Mouse (Mus musculus): ENCODE results near the gene H2-DMb2. TPM values are rescaled to one million over a fixed set of nuclear protein-coding genes. Genes with fewer than 3 reads are reported as not detected.

H2-DMb2 gene
- total RNA-seq, 2 experiments from 2014 or later, result 8.9 to 12.4 TPM

DNA sequence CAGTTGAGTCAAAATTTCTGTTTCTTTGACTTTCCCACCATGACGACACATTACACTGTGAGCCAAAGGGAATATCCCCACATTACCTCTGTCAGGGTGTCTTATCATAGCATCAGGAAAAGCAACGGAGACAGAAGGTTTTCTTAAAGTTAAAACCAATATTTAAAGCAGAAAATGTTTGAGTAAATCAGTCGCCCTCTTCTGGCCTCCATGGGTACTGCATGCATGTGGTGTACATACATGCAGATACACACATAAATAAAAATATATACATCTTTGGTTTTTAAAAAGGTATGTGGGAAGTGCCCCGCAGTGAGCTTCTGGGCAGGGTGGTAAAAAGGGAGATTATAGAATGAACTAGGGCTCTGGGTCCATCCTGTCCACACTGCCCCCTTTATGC is 34.1 kb downstream of the H2-DMb2 start:
- ATAC-seq (ENCODE audit: poor library complexity, severe bottlenecking), result no peak

DNA sequence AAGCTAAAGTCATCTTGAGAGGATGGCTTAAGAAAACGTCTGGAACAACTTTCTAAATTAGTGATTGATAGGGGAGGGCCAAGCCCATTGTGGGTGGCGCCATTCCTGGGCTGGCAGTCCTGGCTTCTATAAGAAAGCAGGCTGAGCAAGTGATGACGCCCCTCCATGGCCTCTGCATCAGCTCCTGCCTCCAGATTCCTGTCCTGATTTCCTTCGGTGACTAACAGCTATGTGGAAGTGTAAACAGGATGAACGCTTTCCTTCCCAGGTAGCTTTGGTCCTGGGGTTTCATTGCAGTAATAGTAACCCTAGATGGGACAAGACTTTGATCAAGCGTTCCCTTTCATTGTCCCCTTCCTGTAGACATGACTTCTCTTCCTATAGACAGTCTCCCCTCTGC is 35.9 kb downstream of the H2-DMb2 start:
- no peak for ATAC-seq (ENCODE audit: poor library complexity, severe bottlenecking)

DNA sequence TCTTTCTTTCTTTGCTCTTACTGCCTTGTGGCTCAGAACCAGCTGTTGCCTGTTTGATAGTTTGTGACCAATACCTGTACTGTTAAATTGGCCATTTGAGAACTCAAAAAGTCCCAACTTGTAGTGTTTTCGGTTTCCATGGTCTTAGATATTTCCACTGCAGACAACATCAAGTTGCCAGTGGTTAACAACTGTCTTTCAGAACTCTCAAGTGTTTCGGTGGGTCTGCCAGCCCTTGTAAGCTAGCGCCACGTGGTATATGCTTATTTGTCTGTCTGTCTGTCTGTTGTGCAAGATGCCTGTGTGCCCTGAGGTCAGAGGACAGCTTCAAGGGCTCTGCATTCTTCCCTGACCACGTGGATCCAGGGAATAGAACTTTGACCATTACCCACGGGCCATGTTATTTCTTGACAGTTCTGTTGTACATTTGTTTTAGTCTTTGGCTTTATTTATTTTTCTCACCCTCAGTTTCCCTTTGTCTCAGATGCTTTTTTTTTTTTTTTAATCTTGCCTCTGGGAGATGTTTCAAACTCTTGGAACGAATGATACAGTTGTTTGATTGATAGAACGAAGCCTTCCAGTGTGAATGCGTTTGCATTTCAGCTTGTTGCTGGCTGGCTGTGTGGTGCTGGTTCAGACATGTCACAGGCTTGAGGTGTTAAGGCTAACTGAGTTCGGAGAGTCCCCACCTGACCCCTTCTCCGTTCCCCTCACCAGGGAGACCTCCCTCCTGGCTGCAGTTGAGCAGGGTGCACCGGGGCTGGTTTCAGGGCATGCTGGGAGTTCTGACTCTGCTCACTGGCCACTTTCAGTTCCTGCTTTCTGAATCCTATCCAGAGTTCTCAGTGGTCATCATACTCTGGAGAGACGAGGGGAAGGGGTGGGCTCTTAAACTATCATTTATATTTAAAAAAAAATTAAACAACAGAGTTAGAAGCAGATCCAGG is 37.1 kb downstream of the H2-DMb2 start:
- peak; percentile 51; the same call in 1 of the 2 replicates for ATAC-seq (ENCODE audit: poor library complexity, severe bottlenecking)

DNA sequence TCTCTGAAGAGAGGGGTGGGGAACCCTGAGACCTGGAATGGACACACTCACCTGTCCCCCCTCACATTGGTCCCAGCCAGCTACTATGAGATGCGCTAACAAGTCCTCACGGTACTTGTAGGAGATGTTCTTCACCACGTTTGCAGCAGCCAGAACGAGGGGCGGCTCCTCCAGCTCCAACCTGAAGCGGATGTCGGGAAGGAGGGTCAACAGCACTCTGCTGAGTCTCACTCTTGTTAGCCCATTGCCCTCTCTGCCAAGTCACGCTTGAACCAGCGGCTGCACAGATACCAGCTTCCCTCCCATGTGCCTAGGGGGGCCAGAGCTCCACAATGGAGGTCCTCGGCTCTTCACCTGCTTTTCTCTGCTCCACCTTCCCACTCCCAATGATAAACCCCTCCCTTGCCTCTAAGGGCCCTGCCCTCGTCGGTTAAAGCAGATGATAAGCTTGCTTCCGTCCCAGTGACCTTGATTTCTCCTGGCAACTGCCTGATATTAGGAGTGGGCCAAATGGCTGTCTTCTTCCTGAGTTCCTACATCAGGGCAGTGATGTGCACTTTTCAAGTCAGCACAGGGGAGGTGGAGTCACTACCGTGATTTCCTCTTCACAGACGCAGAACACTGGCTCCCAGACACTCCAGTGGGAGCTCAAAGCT is 40.6 kb downstream of the H2-DMb2 start:
- ATAC-seq (ENCODE audit: poor library complexity, severe bottlenecking), result no peak

DNA sequence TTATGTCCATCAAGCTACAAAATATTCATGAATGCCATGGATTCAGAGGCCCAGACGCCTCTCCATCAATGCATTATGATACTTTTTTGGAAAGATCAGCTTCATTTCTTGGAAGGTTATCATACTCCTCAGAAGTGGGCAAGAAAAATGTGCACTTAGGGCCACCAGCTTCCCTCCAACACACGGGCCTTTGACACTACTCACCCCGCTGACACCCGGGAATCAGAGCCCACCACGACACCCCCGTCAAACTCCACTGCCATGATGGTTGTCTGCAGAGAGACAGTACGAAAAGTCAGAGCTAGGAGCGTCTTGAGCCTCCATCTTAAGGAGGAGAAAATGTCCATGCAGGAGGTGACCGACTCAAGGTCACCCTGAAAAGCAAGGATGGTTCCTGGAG is 42.4 kb downstream of the H2-DMb2 start:
- no peak for ATAC-seq (ENCODE audit: poor library complexity, severe bottlenecking)

DNA sequence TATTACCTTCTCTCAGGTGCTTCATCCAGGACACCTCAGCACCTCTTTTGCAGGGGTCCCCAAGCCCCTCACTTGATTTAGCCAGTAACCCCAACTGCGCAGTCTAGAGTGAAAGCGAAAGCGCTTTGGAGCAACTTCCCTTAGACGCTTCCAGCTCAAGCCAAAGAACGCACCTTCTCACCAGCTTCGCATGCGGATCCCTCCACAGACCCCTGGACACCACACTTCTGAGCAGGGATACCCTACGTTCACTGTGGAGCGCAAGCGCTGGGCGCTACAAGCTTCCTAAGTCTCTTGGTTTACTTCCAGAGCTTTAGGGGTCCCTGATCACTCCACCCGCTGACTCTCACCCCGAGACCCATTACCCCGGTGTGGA is 43.8 kb downstream of the H2-DMb2 start:
- peak; percentile 49 for ATAC-seq (ENCODE audit: poor library complexity, severe bottlenecking)

DNA sequence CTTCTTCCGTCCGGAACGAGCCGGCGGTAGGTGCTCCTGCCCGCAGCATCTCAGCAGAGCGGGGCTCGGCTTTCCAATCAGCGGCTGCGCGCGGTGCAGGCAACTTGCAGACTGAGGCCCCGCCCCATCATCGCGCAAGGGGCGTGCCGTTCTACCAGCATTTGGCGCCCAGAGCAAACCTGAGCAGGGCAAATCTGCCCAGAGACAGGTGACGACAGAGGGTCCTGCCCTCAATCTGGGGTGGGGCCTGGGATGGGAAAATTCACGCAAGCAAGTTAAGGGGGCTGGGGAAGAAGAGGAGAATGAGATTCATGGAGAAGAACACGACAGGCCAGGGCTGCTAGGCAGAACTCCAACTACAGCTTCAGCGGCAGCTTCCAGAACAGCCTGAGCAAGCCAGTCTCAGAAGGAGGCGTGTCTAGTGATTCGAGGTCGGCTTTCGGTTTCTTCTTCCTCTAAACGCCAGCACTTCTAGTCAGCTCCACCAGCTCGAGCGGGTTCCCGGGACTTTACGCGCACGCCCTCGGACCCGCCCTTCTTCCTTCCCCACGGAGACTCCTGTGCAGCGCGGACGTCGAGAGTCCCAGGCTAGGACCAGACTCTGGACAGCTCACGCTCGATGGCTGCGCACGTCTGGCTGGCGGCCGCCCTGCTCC is 44.3 kb downstream of the H2-DMb2 start, which contains the start of the genes Tap1 and Psmb9:
Tap1 (plus strand) TSS at position 293 of the 656 bp plus-strand sequence.
Psmb9 (minus strand) TSS at position 504 of the 656 bp plus-strand sequence.
- ATAC-seq (ENCODE audit: poor library complexity, severe bottlenecking), result peak; percentile 91

DNA sequence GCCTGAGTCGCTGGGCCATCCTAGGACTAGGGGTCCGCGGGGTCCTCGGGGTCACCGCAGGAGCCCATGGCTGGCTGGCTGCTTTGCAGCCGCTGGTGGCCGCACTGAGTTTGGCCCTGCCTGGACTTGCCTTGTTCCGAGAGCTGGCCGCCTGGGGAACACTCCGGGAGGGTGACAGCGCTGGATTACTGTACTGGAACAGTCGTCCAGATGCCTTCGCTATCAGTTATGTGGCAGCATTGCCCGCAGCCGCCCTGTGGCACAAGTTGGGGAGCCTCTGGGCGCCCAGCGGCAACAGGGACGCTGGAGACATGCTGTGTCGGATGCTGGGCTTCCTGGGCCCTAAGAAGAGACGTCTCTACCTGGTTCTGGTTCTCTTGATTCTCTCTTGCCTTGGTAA is 44.9 kb downstream of the H2-DMb2 start:
- ATAC-seq (ENCODE audit: poor library complexity, severe bottlenecking), result peak; percentile 6; the same call in 1 of the 2 replicates

DNA sequence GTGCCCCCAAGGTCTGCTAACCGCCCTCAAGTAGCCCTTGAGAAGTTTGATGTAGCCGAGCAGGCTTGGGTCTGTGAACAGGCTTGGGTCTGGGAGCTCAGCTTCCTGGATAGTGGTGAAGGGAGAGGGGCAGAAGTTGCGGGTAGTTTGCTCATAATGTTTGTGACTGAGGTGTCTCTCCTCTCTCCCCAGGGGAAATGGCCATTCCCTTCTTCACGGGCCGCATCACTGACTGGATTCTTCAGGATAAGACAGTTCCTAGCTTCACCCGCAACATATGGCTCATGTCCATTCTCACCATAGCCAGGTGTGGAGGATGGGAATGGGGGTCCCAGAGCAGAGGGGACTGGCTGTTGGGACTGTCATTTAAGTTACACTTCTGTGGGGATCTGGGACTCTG is 45.9 kb downstream of the H2-DMb2 start:
- no peak for ATAC-seq (ENCODE audit: poor library complexity, severe bottlenecking)

DNA sequence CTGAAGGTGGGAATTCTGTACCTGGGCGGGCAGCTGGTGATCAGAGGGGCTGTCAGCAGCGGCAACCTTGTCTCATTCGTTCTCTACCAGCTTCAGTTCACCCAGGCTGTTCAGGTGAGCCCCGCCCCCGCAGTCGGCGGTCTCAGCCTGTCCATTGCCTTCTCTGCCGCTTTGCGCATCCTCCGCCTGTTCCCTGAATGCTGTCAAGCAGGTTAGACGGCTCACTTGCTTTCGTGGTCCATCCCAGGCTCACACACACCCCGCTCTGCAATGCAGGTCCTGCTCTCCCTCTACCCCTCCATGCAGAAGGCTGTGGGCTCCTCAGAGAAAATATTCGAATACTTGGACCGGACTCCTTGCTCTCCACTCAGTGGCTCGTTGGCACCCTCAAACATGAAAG is 49.7 kb downstream of the H2-DMb2 start:
- ATAC-seq (ENCODE audit: poor library complexity, severe bottlenecking), result no peak

DNA sequence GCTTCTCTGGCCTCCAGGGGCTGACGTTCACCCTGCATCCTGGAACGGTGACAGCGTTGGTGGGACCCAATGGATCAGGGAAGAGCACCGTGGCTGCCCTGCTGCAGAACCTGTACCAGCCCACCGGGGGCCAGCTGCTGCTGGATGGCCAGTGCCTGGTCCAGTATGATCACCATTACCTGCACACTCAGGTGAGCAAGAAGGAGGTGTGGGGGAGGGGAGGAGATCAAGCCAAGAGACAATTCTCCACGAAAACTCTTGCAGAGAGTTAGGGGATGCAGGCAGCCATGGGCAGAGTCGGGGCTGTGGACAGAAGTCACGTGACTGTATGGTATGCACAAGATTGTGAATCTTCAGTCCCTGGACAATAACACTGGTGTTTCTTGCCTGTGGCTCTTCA is 50.4 kb downstream of the H2-DMb2 start:
- no peak for ATAC-seq (ENCODE audit: poor library complexity, severe bottlenecking)

DNA sequence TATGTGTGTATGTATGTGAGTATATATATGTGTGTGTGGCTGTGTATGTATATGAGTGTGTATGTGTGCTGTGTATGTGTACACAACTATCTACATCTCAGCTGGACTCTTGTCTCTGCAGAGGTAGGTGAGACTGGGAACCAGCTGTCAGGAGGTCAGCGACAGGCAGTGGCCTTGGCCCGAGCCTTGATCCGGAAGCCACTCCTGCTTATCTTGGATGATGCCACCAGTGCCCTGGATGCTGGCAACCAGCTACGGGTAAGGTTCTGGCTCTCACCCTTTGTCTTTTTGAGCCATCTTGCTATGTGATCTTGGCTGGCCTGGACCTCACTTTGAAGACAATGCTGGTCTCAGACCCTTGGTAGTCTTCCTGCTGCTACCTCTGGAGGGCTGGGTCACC is 51.6 kb downstream of the H2-DMb2 start:
- ATAC-seq (ENCODE audit: poor library complexity, severe bottlenecking), result no peak

DNA sequence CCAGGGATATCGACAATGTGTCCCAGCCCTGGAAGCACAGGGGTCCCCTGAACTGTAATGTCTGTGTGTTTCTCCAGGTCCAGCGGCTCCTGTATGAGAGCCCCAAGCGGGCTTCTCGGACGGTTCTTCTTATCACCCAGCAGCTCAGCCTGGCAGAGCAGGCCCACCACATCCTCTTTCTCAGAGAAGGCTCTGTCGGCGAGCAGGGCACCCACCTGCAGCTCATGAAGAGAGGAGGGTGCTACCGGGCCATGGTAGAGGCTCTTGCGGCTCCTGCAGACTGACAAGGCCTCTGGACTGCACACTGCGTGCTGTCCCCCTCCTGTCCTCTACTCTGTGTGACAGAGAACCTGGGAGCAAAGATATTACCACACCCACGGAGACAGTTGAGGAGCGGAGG is 53.4 kb downstream of the H2-DMb2 start:
- peak; percentile 57 for ATAC-seq (ENCODE audit: poor library complexity, severe bottlenecking)

DNA sequence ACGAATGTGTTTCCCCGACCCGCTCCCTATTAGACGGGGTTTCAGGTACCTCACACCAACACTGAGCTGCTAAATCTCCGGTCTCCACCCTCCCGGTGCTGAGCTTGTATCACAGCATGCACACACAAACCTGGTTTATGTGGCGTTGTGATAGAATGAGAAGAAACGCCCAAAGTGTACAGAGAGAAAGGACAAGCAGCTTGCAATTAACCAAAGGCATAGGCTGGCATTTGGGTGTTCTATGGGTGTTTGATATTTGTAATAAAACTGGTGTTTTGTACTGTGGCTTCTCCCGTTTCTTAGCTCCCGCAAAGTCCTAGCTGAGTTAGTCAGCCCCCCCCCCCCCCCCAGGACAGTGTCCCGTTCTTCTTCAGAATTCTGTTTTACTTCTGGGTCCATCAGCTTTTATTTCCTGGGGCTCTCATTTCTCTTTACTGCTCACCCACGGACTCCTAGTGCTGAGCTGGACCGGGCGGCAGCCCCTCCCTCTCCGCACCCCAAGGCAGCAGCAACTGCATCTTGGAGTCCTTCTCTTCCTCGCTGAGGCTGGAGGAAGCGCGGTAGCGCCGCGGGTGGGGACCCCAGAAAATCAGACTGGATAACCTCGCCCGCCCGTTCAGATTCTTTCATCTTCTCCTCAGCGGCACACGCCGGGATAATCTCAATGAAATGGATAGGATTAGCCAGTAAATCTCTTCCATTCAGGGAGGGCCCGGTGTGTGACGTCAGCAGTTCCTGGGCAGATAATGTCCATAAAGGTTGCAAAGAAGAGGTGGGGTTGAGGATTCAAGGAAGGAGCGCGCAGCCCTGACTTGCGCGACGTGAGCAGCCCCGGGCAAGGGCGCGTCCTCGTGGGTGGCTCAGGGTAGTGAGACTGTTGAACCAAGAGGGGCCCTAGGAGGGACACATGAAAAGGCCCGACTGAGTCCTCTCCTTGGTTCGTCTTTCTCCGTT is 54.1 kb downstream of the H2-DMb2 start, which contains the start of gene Psmb8:
Psmb8 (plus strand) TSS at position 781 of the 954 bp plus-strand sequence.
- peak; percentile 77 for ATAC-seq (ENCODE audit: poor library complexity, severe bottlenecking)

DNA sequence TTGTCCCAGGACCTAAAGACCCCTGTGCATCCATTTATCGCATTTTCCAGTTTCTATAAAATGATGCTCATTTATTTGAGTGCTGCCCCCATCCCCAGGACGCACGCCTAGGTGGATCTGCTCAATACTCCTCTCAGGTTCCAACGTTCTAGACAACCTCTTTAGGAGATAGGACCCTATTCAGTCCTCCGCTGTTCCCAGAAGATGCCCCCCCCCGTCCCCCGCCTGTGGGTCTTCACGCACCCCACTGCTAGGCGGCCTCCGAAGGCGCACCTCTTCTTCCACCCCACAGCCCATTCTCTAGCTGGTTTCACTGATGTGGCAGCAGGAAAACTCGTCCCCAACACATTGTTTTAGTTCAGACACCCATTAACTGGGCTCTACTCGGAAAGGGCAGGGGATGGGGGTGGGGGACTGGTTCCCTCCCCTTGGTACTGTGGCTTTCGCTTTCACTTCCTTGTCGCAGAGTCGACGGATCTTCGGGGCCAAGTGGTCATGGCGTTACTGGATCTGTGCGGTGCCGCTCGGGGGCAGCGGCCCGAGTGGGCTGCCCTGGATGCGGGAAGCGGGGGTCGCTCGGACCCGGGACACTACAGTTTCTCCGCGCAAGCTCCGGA is 54.9 kb downstream of the H2-DMb2 start:
- ATAC-seq (ENCODE audit: poor library complexity, severe bottlenecking), result peak; percentile 81

DNA sequence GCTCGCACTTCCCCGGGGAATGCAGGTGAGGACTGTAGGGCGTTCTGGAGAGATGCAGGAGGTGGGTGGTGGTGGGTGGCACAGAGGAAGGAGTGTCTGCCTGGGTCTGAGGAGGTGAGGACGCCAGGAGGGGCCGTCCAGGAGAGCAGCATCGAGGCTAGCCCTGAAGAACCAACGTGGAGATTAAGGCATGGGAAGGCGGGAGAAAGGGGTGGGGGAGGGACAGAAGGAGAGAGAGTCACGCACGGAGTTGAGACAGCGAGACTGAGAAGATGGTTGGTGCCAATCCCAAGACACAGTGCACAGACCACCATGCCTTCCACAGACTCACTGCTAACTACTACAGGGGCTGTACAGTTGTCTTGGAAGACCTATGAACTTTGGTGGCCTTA is 55.4 kb downstream of the H2-DMb2 start:
- ATAC-seq (ENCODE audit: poor library complexity, severe bottlenecking), result peak; percentile 16; the same call in 1 of the 2 replicates

DNA sequence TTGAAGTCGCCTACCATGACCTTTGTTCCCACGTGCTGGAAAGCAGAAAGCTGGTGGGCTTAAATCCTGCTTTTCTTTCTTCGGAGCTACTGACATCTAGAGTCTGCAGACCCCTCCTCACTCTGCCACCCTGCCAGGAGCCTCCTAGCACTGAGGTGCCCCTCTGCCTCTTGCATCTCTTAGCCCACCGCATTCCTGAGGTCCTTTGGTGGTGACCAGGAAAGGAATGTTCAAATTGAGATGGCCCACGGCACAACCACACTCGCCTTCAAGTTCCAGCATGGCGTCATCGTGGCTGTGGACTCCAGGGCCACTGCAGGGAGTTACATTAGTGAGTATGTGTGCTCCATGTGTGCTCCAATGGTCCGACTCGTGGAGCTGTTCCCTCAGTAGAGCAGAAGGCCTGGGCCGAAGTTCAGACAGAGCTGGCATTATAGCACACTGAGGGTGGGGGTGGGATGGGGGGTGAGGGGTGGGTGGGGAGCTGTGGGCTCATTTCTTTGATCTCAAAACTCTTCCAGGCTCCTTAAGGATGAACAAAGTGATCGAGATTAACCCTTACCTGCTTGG is 56.0 kb downstream of the H2-DMb2 start:
- ATAC-seq (ENCODE audit: poor library complexity, severe bottlenecking), result no peak

DNA sequence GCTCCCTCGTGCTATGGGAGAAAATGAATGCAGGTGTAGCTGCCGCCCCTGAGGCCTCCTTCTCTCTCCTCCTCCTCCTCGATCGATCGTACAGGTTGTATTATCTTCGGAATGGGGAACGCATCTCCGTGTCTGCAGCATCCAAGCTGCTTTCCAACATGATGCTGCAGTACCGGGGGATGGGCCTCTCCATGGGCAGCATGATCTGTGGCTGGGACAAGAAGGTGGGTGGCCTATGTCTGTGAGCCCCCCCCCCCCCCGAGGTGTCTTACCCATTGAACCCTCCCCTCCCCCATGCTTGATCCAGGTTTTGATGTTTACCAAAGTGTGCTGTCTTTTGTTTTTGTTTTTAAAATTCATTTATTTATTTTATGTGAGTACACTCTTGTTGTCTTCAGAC is 56.9 kb downstream of the H2-DMb2 start:
- ATAC-seq (ENCODE audit: poor library complexity, severe bottlenecking), result no peak

DNA sequence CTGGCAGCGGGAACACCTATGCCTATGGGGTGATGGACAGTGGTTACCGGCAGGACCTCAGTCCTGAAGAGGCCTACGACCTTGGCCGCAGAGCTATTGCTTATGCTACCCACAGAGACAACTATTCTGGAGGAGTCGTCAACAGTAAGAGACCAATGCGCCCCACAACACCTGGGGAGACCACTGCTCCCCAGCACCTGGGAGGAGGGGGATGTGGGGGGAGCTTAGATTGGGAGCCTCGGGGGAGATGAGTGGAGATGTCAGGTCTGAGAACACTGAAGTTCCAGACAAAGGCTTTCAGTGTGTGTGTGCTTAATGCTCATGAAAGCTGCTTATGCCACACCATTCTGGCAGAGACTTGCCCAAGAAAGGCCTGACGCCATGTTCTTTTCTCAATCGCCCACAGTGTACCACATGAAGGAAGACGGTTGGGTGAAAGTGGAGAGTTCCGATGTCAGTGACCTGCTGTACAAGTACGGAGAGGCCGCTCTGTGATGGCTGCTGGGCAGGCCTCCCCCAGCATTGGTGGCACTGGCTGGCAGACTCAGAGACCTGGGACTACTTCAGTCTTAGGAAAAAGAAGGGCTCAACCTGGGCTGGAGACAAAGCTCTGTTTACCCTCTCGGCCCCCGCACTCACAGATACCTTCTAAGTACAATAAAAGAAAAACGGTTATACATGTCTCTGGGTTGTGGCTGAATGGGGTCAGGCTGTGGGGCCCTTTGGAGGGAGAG is 57.8 kb downstream of the H2-DMb2 start:
- no peak for ATAC-seq (ENCODE audit: poor library complexity, severe bottlenecking)

Measured in megakaryocyte, adult 5-6 weeks (primary cell).